Mouse (Mus musculus): ENCODE data around the gene Ppp1r9a.

Gene Ppp1r9a

DNA sequence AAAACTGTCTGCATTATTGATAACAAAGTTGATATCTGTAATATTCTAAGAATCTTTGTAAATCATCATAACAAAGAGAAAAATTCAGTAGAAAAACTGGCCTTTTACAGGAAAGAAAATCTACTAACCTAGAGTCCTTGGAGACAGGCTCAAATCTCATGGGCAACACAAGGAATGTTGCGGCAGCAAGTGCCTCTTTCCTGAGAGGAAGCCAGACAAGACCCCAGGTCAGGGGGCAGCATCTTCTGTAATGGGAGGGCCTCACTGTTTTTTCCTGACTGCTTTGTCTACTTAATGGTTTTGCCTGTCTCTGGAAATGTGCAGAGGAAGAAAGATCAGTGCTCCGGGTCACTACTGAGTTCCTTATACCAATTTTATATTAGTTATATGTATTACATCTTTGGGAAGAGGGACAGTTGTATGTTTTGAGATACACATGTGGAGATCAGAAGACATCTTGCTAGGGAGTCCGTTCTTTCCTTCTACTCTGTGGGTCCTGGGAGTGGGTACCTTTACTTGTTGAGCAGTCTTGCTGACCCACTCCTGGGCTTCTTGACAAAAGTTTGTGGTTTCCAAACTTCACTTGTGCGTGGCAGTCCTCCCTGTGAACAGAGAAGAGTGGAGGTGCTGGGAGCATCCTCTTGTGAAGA lies 151.9 kb downstream of the Ppp1r9a start:
- no peaks in the 10 kb centered on the region for H3K36me3 ChIP-seq (ENCODE audit: insufficient read depth, low read length)
- no peaks in the 10 kb centered on the region for H3K27me3 ChIP-seq (ENCODE audit: insufficient read depth, low read length)
- TF ChIP-seq CTCF (conservative IDR thresholded peaks at IDR 0.05; ENCODE audit: low read length) (no peak), POU5F1 (IDR thresholded peaks at IDR 0.05; ENCODE audit: borderline replicate concordance, low read length) (no peak), NANOG (IDR thresholded peaks at IDR 0.05; ENCODE audit: borderline replicate concordance, low read length) (no peak)
- H3K4me3 ChIP-seq (replicated peaks; ENCODE audit: low read length): no peak overlapping the region
- no peaks in the 10 kb centered on the region for H3K9me3 ChIP-seq (ENCODE audit: low read length)
- H3K4me1 ChIP-seq (replicated peaks; ENCODE audit: low read depth, low read length): peaks cover 12% of the 10 kb centered on the region

GRCm38 (mm10) chr6:5074736-5075135 lies 172.0 kb downstream of the Ppp1r9a start:
- TF ChIP-seq NANOG (IDR thresholded peaks at IDR 0.05; ENCODE audit: borderline replicate concordance, low read length) (no peak), POU5F1 (IDR thresholded peaks at IDR 0.05; ENCODE audit: borderline replicate concordance, low read length) (no peak), CTCF (conservative IDR thresholded peaks at IDR 0.05; ENCODE audit: low read length) (no peak)
- Histone ChIP-seq H3K27me3 (ENCODE audit: insufficient read depth, low read length) (no peaks in the 10 kb centered on the region), H3K4me1 (replicated peaks; ENCODE audit: low read depth, low read length) (no peaks in the 10 kb centered on the region), H3K9me3 (ENCODE audit: low read length) (no peaks in the 10 kb centered on the region; the same call in 1 of the 2 replicates), H3K36me3 (ENCODE audit: insufficient read depth, low read length) (peaks cover 4% of the 10 kb centered on the region), H3K4me3 (replicated peaks; ENCODE audit: low read length) (no peak overlapping the region)

GRCm38 (mm10) chr6:5075680-5076079 lies 173.0 kb downstream of the Ppp1r9a start:
- peaks cover 4% of the 10 kb centered on the region for H3K36me3 ChIP-seq (ENCODE audit: insufficient read depth, low read length)
- no peaks in the 10 kb centered on the region for H3K4me1 ChIP-seq (replicated peaks; ENCODE audit: low read depth, low read length)
- H3K4me3 ChIP-seq (replicated peaks; ENCODE audit: low read length): no peak overlapping the region
- H3K9me3 ChIP-seq (ENCODE audit: low read length): no peaks in the 10 kb centered on the region; the same call in 1 of the 2 replicates
- H3K27me3 ChIP-seq (ENCODE audit: insufficient read depth, low read length): no peaks in the 10 kb centered on the region
- TF ChIP-seq CTCF (conservative IDR thresholded peaks at IDR 0.05; ENCODE audit: low read length) (no peak), POU5F1 (IDR thresholded peaks at IDR 0.05; ENCODE audit: borderline replicate concordance, low read length) (no peak), NANOG (IDR thresholded peaks at IDR 0.05; ENCODE audit: borderline replicate concordance, low read length) (no peak)

- H3K9me3 ChIP-seq (ENCODE audit: low read length): no peaks in the 10 kb centered on the region; the same call in 1 of the 2 replicates
- no peaks in the 10 kb centered on the region for H3K27me3 ChIP-seq (ENCODE audit: insufficient read depth, low read length)
- TF ChIP-seq NANOG (IDR thresholded peaks at IDR 0.05; ENCODE audit: borderline replicate concordance, low read length) (no peak), CTCF (conservative IDR thresholded peaks at IDR 0.05; ENCODE audit: low read length) (no peak), POU5F1 (IDR thresholded peaks at IDR 0.05; ENCODE audit: borderline replicate concordance, low read length) (no peak)
- no peak overlapping the region for H3K4me3 ChIP-seq (replicated peaks; ENCODE audit: low read length)
- no peaks in the 10 kb centered on the region for H3K4me1 ChIP-seq (replicated peaks; ENCODE audit: low read depth, low read length)
- peaks cover 4% of the 10 kb centered on the region for H3K36me3 ChIP-seq (ENCODE audit: insufficient read depth, low read length)
Observed at GRCm38 (mm10) chr6:5078009-5078408, 175.3 kb downstream of the Ppp1r9a start.

GRCm38 (mm10) chr6:5079108-5079507 lies 176.4 kb downstream of the Ppp1r9a start:
- Histone ChIP-seq H3K9me3 (ENCODE audit: low read length) (no peaks in the 10 kb centered on the region; the same call in 1 of the 2 replicates), H3K27me3 (ENCODE audit: insufficient read depth, low read length) (no peaks in the 10 kb centered on the region), H3K4me1 (replicated peaks; ENCODE audit: low read depth, low read length) (no peaks in the 10 kb centered on the region), H3K36me3 (ENCODE audit: insufficient read depth, low read length) (peaks cover 4% of the 10 kb centered on the region), H3K4me3 (replicated peaks; ENCODE audit: low read length) (no peak overlapping the region)
- no peak for TF ChIP-seq NANOG (IDR thresholded peaks at IDR 0.05; ENCODE audit: borderline replicate concordance, low read length)
- TF ChIP-seq POU5F1 (IDR thresholded peaks at IDR 0.05; ENCODE audit: borderline replicate concordance, low read length): no peak

GRCm38 (mm10) chr6:5080094-5080493 lies 177.4 kb downstream of the Ppp1r9a start:
- Histone ChIP-seq H3K4me1 (replicated peaks; ENCODE audit: low read depth, low read length) (no peaks in the 10 kb centered on the region), H3K9me3 (ENCODE audit: low read length) (no peaks in the 10 kb centered on the region; the same call in 1 of the 2 replicates), H3K27me3 (ENCODE audit: insufficient read depth, low read length) (no peaks in the 10 kb centered on the region), H3K4me3 (replicated peaks; ENCODE audit: low read length) (no peak overlapping the region), H3K36me3 (ENCODE audit: insufficient read depth, low read length) (peaks cover 4% of the 10 kb centered on the region)
- no peak for TF ChIP-seq CTCF (conservative IDR thresholded peaks at IDR 0.05; ENCODE audit: low read length)
- TF ChIP-seq NANOG (IDR thresholded peaks at IDR 0.05; ENCODE audit: borderline replicate concordance, low read length): no peak
- TF ChIP-seq POU5F1 (IDR thresholded peaks at IDR 0.05; ENCODE audit: borderline replicate concordance, low read length): no peak

GRCm38 (mm10) chr6:5080496-5080895 lies 177.8 kb downstream of the Ppp1r9a start:
- Histone ChIP-seq H3K36me3 (ENCODE audit: insufficient read depth, low read length) (peaks cover 4% of the 10 kb centered on the region), H3K4me1 (replicated peaks; ENCODE audit: low read depth, low read length) (no peaks in the 10 kb centered on the region), H3K9me3 (ENCODE audit: low read length) (no peaks in the 10 kb centered on the region; the same call in 1 of the 2 replicates), H3K4me3 (replicated peaks; ENCODE audit: low read length) (no peak overlapping the region), H3K27me3 (ENCODE audit: insufficient read depth, low read length) (no peaks in the 10 kb centered on the region)
- TF ChIP-seq POU5F1 (IDR thresholded peaks at IDR 0.05; ENCODE audit: borderline replicate concordance, low read length) (no peak), CTCF (conservative IDR thresholded peaks at IDR 0.05; ENCODE audit: low read length) (no peak), NANOG (IDR thresholded peaks at IDR 0.05; ENCODE audit: borderline replicate concordance, low read length) (no peak)

GRCm38 (mm10) chr6:5081099-5081498 lies 178.4 kb downstream of the Ppp1r9a start:
- no peaks in the 10 kb centered on the region for H3K27me3 ChIP-seq (ENCODE audit: insufficient read depth, low read length)
- no peak for TF ChIP-seq NANOG (IDR thresholded peaks at IDR 0.05; ENCODE audit: borderline replicate concordance, low read length)
- no peak for TF ChIP-seq CTCF (conservative IDR thresholded peaks at IDR 0.05; ENCODE audit: low read length)
- no peak for TF ChIP-seq POU5F1 (IDR thresholded peaks at IDR 0.05; ENCODE audit: borderline replicate concordance, low read length)
- H3K4me1 ChIP-seq (replicated peaks; ENCODE audit: low read depth, low read length): no peaks in the 10 kb centered on the region
- peaks cover 4% of the 10 kb centered on the region for H3K36me3 ChIP-seq (ENCODE audit: insufficient read depth, low read length)
- no peaks in the 10 kb centered on the region; the same call in 1 of the 2 replicates for H3K9me3 ChIP-seq (ENCODE audit: low read length)
- H3K4me3 ChIP-seq (replicated peaks; ENCODE audit: low read length): no peak overlapping the region

DNA sequence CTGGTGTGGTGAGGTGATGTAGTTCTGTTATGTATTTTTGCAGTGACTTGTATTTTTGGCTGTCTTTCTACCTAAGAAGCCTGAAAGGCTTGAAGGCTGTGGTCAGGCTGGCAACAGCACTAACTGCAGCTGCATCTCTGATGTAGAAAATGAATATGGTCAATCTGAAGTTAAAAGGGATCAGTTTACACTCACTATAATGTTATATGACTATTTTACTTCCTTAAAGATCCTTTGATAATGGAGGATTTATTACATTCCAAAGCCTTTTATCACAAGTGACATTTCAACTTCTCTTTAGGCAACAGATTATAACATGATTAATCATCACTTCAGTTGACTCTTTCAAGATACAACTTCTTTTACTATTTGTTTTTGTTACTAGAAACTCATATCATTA lies 179.4 kb downstream of the Ppp1r9a start:
- no peaks in the 10 kb centered on the region for H3K27me3 ChIP-seq (ENCODE audit: insufficient read depth, low read length)
- H3K36me3 ChIP-seq (ENCODE audit: insufficient read depth, low read length): peaks cover 4% of the 10 kb centered on the region
- no peak overlapping the region for H3K4me3 ChIP-seq (replicated peaks; ENCODE audit: low read length)
- no peak for TF ChIP-seq POU5F1 (IDR thresholded peaks at IDR 0.05; ENCODE audit: borderline replicate concordance, low read length)
- TF ChIP-seq NANOG (IDR thresholded peaks at IDR 0.05; ENCODE audit: borderline replicate concordance, low read length): no peak
- TF ChIP-seq CTCF (conservative IDR thresholded peaks at IDR 0.05; ENCODE audit: low read length): no peak
- H3K4me1 ChIP-seq (replicated peaks; ENCODE audit: low read depth, low read length): no peaks in the 10 kb centered on the region
- no peaks in the 10 kb centered on the region; the same call in 1 of the 2 replicates for H3K9me3 ChIP-seq (ENCODE audit: low read length)

Measured in E14TG2a.4 (cell line).